Mouse (Mus musculus): ENCODE data around the gene Fkbp14. TPM values are rescaled to one million over a fixed set of nuclear protein-coding genes. Genes with fewer than 3 reads are reported as not detected.
A peak's percentile ranks its signal among the peaks of the same experiment; 100 is the strongest.

Fkbp14 gene
- total RNA-seq, 2 experiments from 2014 or later: 8.5 to 9.0 TPM

GRCm38 (mm10) chr6:54553632-54554031 is 43.5 kb downstream of the Fkbp14 start:
- DNase-seq (ENCODE audit: low spot score in 2 of 2): no peak
- intact Hi-C loops (cut with DNase I): no loop called here

- no peak for DNase-seq (ENCODE audit: low spot score in 2 of 2)
- intact Hi-C loops (cut with DNase I): no loop called here
These were observed 44.2 kb downstream of the Fkbp14 start for GRCm38 (mm10) chr6:54552721-54553413.

GRCm38 (mm10) chr6:54550801-54551323 is 46.2 kb downstream of the Fkbp14 start:
- no peak for DNase-seq (ENCODE audit: low spot score in 2 of 2)

GRCm38 (mm10) chr6:54549311-54549710 is 47.8 kb downstream of the Fkbp14 start:
- no peak for DNase-seq (ENCODE audit: low spot score in 2 of 2)
- intact Hi-C loops (cut with DNase I): no loop called here

More at GRCm38 (mm10) chr6:54550801-54551323, 46.2 kb downstream of the Fkbp14 start:
- intact Hi-C loops (cut with DNase I): no loop called here

- intact Hi-C loops (cut with DNase I): no loop called here
These were observed 48.6 kb downstream of the Fkbp14 start for GRCm38 (mm10) chr6:54548314-54549019.

GRCm38 (mm10) chr6:54543646-54544045 is 53.5 kb downstream of the Fkbp14 start:
- intact Hi-C loops (cut with DNase I): no loop called here
- no peak for DNase-seq (ENCODE audit: low spot score in 2 of 2)

More at GRCm38 (mm10) chr6:54548314-54549019, 48.6 kb downstream of the Fkbp14 start:
- DNase-seq (ENCODE audit: low spot score in 2 of 2): no peak

- peak in 1 of 2 experiments; percentile 69 for DNase-seq (ENCODE audit: low spot score in 2 of 2)
- intact Hi-C loops (cut with DNase I): no loop called here
These were observed 54.3 kb downstream of the Fkbp14 start for GRCm38 (mm10) chr6:54542836-54543235.

- intact Hi-C loops (cut with DNase I): no loop called here
- DNase-seq (ENCODE audit: low spot score in 2 of 2): no peak
These were observed 56.7 kb downstream of the Fkbp14 start for GRCm38 (mm10) chr6:54540252-54540887.

GRCm38 (mm10) chr6:54539396-54539795 is 57.7 kb downstream of the Fkbp14 start:
- intact Hi-C loops (cut with DNase I): no loop called here
- no peak for DNase-seq (ENCODE audit: low spot score in 2 of 2)

GRCm38 (mm10) chr6:54538773-54539173 is 58.3 kb downstream of the Fkbp14 start:
- intact Hi-C loops (cut with DNase I): no loop called here
- peak in 1 of 2 experiments; percentile 78 for DNase-seq (ENCODE audit: low spot score in 2 of 2)

GRCm38 (mm10) chr6:54537053-54537452 is 60.1 kb downstream of the Fkbp14 start:
- no peak for DNase-seq (ENCODE audit: low spot score in 2 of 2)
- intact Hi-C loops (cut with DNase I): no loop called here

GRCm38 (mm10) chr6:54535485-54535884 is 61.6 kb downstream of the Fkbp14 start:
- DNase-seq (ENCODE audit: low spot score in 2 of 2): no peak
- intact Hi-C loops (cut with DNase I): no loop called here

GRCm38 (mm10) chr6:54531048-54531481 is 66.0 kb downstream of the Fkbp14 start:
- intact Hi-C loops (cut with DNase I): no loop called here
- peak; percentile 55 to 82 for DNase-seq (ENCODE audit: low spot score in 2 of 2)

GRCm38 (mm10) chr6:54530182-54530581 is 66.9 kb downstream of the Fkbp14 start:
- intact Hi-C loops (cut with DNase I): no loop called here
- DNase-seq (ENCODE audit: low spot score in 2 of 2): no peak

GRCm38 (mm10) chr6:54528666-54529065 is 68.4 kb downstream of the Fkbp14 start:
- no peak for DNase-seq (ENCODE audit: low spot score in 2 of 2)
- intact Hi-C loops (cut with DNase I): no loop called here

Other genes starting within 250 kb of the Fkbp14 start
- 10 to 100 TPM; 72.4 to 84.9 TPM for gene Wipf3, start 167.7 kb downstream of the Fkbp14 start, total RNA-seq (2021)
- gene Scrn1, start 30.8 kb downstream of the Fkbp14 start, total RNA-seq (2021): 100 to 1,000 TPM; 143 to 145 TPM
- 10 to 100 TPM; 11.3 to 12.3 TPM for gene Plekha8, start 2.2 kb downstream of the Fkbp14 start, total RNA-seq (2021)
- 10 to 100 TPM; 80.3 to 90.3 TPM for gene Mturn, start 84.3 kb upstream of the Fkbp14 start, total RNA-seq (2021)
- gene Znrf2, start 219.6 kb upstream of the Fkbp14 start, total RNA-seq (2021): 10 to 100 TPM; 16.0 to 18.1 TPM